In genomic region chr6:54974501-54974900, GRCm38 (mm10) we compare ENCODE assay signal across 8 mouse cellular contexts. TPM values are rescaled to one million over a fixed set of nuclear protein-coding genes. Genes with fewer than 3 reads are reported as not detected.
DNase-seq lines count a peak whose midpoint lies in the region; ATAC-seq and TF ChIP-seq lines count a peak whose summit lies in the region.

No protein-coding gene starts in this region.

- H3K27ac ChIP-seq in limb, embryonic 12.5 days = no peak overlapping the region
- H3K27ac ChIP-seq in limb, embryonic 10.5 days = no peak overlapping the region
- H3K27ac ChIP-seq in embryonic fibroblast, embryonic 13.5 days (ENCODE audit: insufficient read depth, low read length) = no peak overlapping the region

- no peak overlapping the region for H3K4me3 ChIP-seq in limb, embryonic 12.5 days (replicated peaks)
- H3K4me3 ChIP-seq in limb, embryonic 10.5 days = no peak overlapping the region
- H3K4me3 ChIP-seq in embryonic fibroblast, embryonic 13.5 days (ENCODE audit: insufficient read depth, low read length) = no peak overlapping the region

- no peak overlapping the region for H3K4me2 ChIP-seq in limb, embryonic 12.5 days

- no peak overlapping the region for H3K9ac ChIP-seq in limb, embryonic 12.5 days (replicated peaks)

- no peak for TF ChIP-seq POLR2A in embryonic fibroblast, embryonic 13.5 days (IDR thresholded peaks at IDR 0.05; ENCODE audit: low read depth, low read length)

- H3K4me1 ChIP-seq in limb, embryonic 12.5 days (replicated peaks) = peaks cover 7% of the 10 kb centered on the region; the same call in 1 of the 2 replicates
- 0 out of 2 replicates have a peak, but pooled peaks cover 8% of the 10 kb centered on the region for H3K4me1 ChIP-seq in limb, embryonic 10.5 days
- H3K4me1 ChIP-seq in embryonic fibroblast, embryonic 13.5 days (ENCODE audit: control insufficient read depth, insufficient read depth, low read length) = 0 out of 2 replicates have a peak, but pooled peaks cover 2% of the 10 kb centered on the region

- 0 out of 2 replicates have a peak, but pooled peaks have one; percentile 40 for ATAC-seq in limb, embryonic 12.5 days (ENCODE audit: insufficient number of reproducible peaks, insufficient read depth, low FRiP score, low TSS enrichment, low read depth)

- H3K9me3 ChIP-seq in limb, embryonic 12.5 days = no peaks in the 10 kb centered on the region
- H3K9me3 ChIP-seq in limb, embryonic 10.5 days (replicated peaks) = no peaks in the 10 kb centered on the region

- intact Hi-C loops in left cerebral cortex, postnatal 36 days (cut with DNase I) = loop anchor here (5.0 kb wide), 1 partner anchor 157 kb away; the partner anchor contains the start of gene Znrf2

- TF ChIP-seq CTCF in embryonic fibroblast, embryonic 13.5 days (IDR thresholded peaks at IDR 0.05; ENCODE audit: borderline replicate concordance, insufficient read depth, low read length) = peak; percentile 39; the same call in 1 of the 2 replicates

- peaks cover 25% of the 10 kb centered on the region for H3K27me3 ChIP-seq in limb, embryonic 12.5 days
- H3K27me3 ChIP-seq in limb, embryonic 10.5 days (ENCODE audit: low read depth, poor library complexity, severe bottlenecking) = peaks cover 37% of the 10 kb centered on the region

- 69% methylated on average over 5 of the region's 5 CpGs for WGBS in limb, embryonic 12.5 days
- WGBS in limb, embryonic 10.5 days = 66% methylated on average over 5 of the region's 5 CpGs

- no peaks in the 10 kb centered on the region for H3K36me3 ChIP-seq in limb, embryonic 12.5 days
- no peaks in the 10 kb centered on the region for H3K36me3 ChIP-seq in limb, embryonic 10.5 days

- peak; percentile 20 to 44 for DNase-seq in cerebellum, postnatal 25 days
- no peak for DNase-seq in cerebellum, adult 11 months
- DNase-seq in limb, embryonic 10.5 days (ENCODE audit: low spot score) = no peak
- DNase-seq in thymus, postnatal 0 days (ENCODE audit: low spot score) = peak; percentile 24
- no peak for DNase-seq in layer of hippocampus, postnatal 36 days
- DNase-seq in left cerebral cortex, postnatal 36 days (ENCODE audit: low spot score in 2 of 2) = no peak

RNA-seq across cellular contexts. Expression of gene Nod1, which starts 2.1 kb away (rescaled TPM):
- polyA plus RNA-seq in limb, embryonic 12.5 days (2016; fragmentation: Nextera tagmentation; extraction: Ambion mirVana) = 3.6 and 3.8 TPM in 2 replicates
- polyA plus RNA-seq in limb, embryonic 10.5 days (2016; fragmentation: Nextera tagmentation; extraction: Ambion mirVana) = 1.4 and 1.7 TPM in 2 replicates
- 5.9 and 7.3 TPM in 2 replicates for polyA plus RNA-seq in embryonic fibroblast, embryonic 13.5 days (2011; ENCODE audit: insufficient read length, low read depth, missing spikeins)
- polyA plus RNA-seq in thymus, postnatal 0 days (2015; fragmentation: Nextera tagmentation; extraction: Ambion mirVana) = 3.5 and 4.0 TPM in 2 replicates
- 1 to 10 TPM; 4.0 to 5.1 TPM for total RNA-seq in layer of hippocampus, postnatal 36 days (2021)
- total RNA-seq in left cerebral cortex, postnatal 36 days (2021) = 1 to 10 TPM; 4.3 to 4.7 TPM

RNA-seq across cellular contexts. Expression of gene Ggct, which starts 18.2 kb away (rescaled TPM):
- 8.0 and 10.6 TPM in 2 replicates for polyA plus RNA-seq in limb, embryonic 12.5 days (2016; fragmentation: Nextera tagmentation; extraction: Ambion mirVana)
- 8.5 and 11.9 TPM in 2 replicates for polyA plus RNA-seq in limb, embryonic 10.5 days (2016; fragmentation: Nextera tagmentation; extraction: Ambion mirVana)
- 7.2 and 14.8 TPM in 2 replicates for polyA plus RNA-seq in embryonic fibroblast, embryonic 13.5 days (2011; ENCODE audit: insufficient read length, low read depth, missing spikeins)
- polyA plus RNA-seq in thymus, postnatal 0 days (2015; fragmentation: Nextera tagmentation; extraction: Ambion mirVana) = 12.9 and 16.6 TPM in 2 replicates
- 10 to 100 TPM; 34.7 to 39.0 TPM for total RNA-seq in layer of hippocampus, postnatal 36 days (2021)
- 10 to 100 TPM; 24.0 to 25.0 TPM for total RNA-seq in left cerebral cortex, postnatal 36 days (2021)

Comparison
In these comparisons a context has a peak if more than half of its experiments do, and no peak if none do; other contexts are left out.
1. DNase-seq: peak in cerebellum, postnatal 25 days (2 of 2) and thymus, postnatal 0 days (single experiment); none in cerebellum, adult 11 months (single experiment), limb, embryonic 10.5 days (single experiment), layer of hippocampus, postnatal 36 days (0 of 2) and left cerebral cortex, postnatal 36 days (0 of 2).